Mouse (Mus musculus) CH12.LX (cell line): ENCODE data around the gene Tob1. TPM values are rescaled to one million over a fixed set of nuclear protein-coding genes. Genes with fewer than 3 reads are reported as not detected.

Experiments used
- DNase-seq: peaks from one replicate; pipeline ENCODE4 v3.0.0-alpha.2; 2013; ENCODE audit errors: extremely low read depth
- H3K27ac ChIP-seq: 2 replicates; pipeline ENCODE4 v1.5.1; 2012; ENCODE audit warnings: low read depth, mild to moderate bottlenecking, control low read depth, moderate library complexity; ENCODE audit not compliant: insufficient read depth
- H3K27me3 ChIP-seq: replicated peaks from 2 replicates; pipeline ENCODE3; 2012; ENCODE audit warnings: inconsistent platforms
- H3K36me3 ChIP-seq, 2 experiments: replicated peaks in 1 of 2; 2 replicates each; pipeline versions ENCODE3 to v1.6.1; 2012; ENCODE audit warnings: inconsistent platforms in 1 of 2, low read length in 1 of 2, mild to moderate bottlenecking in 1 of 2, mixed read lengths in 1 of 2, moderate library complexity in 1 of 2; ENCODE audit not compliant: control insufficient read depth in 1 of 2, insufficient read depth in 1 of 2
- H3K4me1 ChIP-seq, 2 experiments: 2 replicates each; pipeline ENCODE4 v1.6.1; 2012; ENCODE audit warnings: inconsistent platforms in 1 of 2, moderate library complexity in 1 of 2; ENCODE audit not compliant: insufficient read depth in 2 of 2, control insufficient read depth in 1 of 2
- H3K4me2 ChIP-seq: 2 replicates; pipeline ENCODE4 v1.6.1; 2012; ENCODE audit warnings: low read depth, mild to moderate bottlenecking, control low read depth; ENCODE audit not compliant: poor library complexity, insufficient read depth, severe bottlenecking
- H3K4me3 ChIP-seq, 3 experiments: fragments of 150-350 bp in 1 of 3; sonication (generic) in 1 of 3; replicated peaks in 1 of 3; 2 replicates each; pipeline versions ENCODE3 to v1.5.1; 2011 to 2012; ENCODE audit warnings: low read depth in 2 of 3, low read length in 2 of 3, mild to moderate bottlenecking in 2 of 3, moderate library complexity in 2 of 3, control low read depth in 1 of 3, improper control_type of control experiment in 1 of 3, inconsistent platforms in 1 of 3, mixed read lengths in 1 of 3; ENCODE audit not compliant: poor library complexity in 1 of 3
- H3K79me2 ChIP-seq: replicated peaks from 2 replicates; pipeline ENCODE4 v1.6.1; 2012; ENCODE audit warnings: mild to moderate bottlenecking, moderate library complexity; ENCODE audit not compliant: control insufficient read depth, poor library complexity, insufficient read depth, severe bottlenecking; ENCODE audit errors: extremely low read depth
- H3K9ac ChIP-seq: 2 replicates; pipeline ENCODE4 v1.6.1; 2012; ENCODE audit warnings: low read depth, mild to moderate bottlenecking, control low read depth, moderate library complexity; ENCODE audit not compliant: insufficient read depth
- H3K9me3 ChIP-seq: replicated peaks from 2 replicates; pipeline ENCODE3; 2012; ENCODE audit warnings: low read length, inconsistent platforms, mixed read lengths
- BHLHE40 ChIP-seq: IDR thresholded peaks from 2 replicates; pipeline ENCODE4 v1.6.1; 2011; ENCODE audit warnings: mild to moderate bottlenecking, low read depth, low read length, improper control_type of control experiment
- CHD1 ChIP-seq: IDR thresholded peaks from 2 replicates; pipeline ENCODE4 v1.6.1; 2012; ENCODE audit warnings: low read depth, low read length, improper control_type of control experiment, inconsistent platforms
- CTCF ChIP-seq, 2 experiments: IDR thresholded peaks in 1 of 2; conservative IDR thresholded peaks in 1 of 2; 2 replicates each; pipeline ENCODE4 v1.5.1; 2011 to 2012; ENCODE audit warnings: low read depth in 2 of 2, low read length in 2 of 2, improper control_type of control experiment in 1 of 2, inconsistent platforms in 1 of 2, mild to moderate bottlenecking in 1 of 2, moderate library complexity in 1 of 2
- E2F4 ChIP-seq: IDR thresholded peaks from 2 replicates; pipeline ENCODE4 v1.6.1; 2011; ENCODE audit warnings: low read depth, low read length, improper control_type of control experiment; ENCODE audit not compliant: insufficient replicate concordance
- ELF1 ChIP-seq: IDR thresholded peaks from 2 replicates; pipeline ENCODE4 v1.6.1; 2014; ENCODE audit warnings: low read depth, mild to moderate bottlenecking, inconsistent platforms, low read length, improper control_type of control experiment
- EP300 ChIP-seq: IDR thresholded peaks from 2 replicates; pipeline ENCODE4 v1.6.1; 2011; ENCODE audit warnings: low read length, improper control_type of control experiment
- GABPA ChIP-seq: IDR thresholded peaks from 2 replicates; pipeline ENCODE4 v1.6.1; 2012; ENCODE audit warnings: low read depth, low read length, improper control_type of control experiment, inconsistent platforms; ENCODE audit not compliant: insufficient replicate concordance
- IRF4 ChIP-seq: IDR thresholded peaks from 2 replicates; pipeline ENCODE4 v1.6.1; 2014; ENCODE audit warnings: low read depth, mild to moderate bottlenecking, inconsistent platforms, low read length, improper control_type of control experiment
- JUND ChIP-seq: conservative IDR thresholded peaks from 2 replicates; pipeline ENCODE4 v1.6.1; 2011; ENCODE audit warnings: low read depth, low read length, improper control_type of control experiment
- KAT2A ChIP-seq: IDR thresholded peaks from 2 replicates; pipeline ENCODE4 v1.6.1; 2012; ENCODE audit warnings: low read length, improper control_type of control experiment, inconsistent platforms; ENCODE audit not compliant: insufficient replicate concordance
- MAX ChIP-seq: IDR thresholded peaks from 2 replicates; pipeline ENCODE4 v1.6.1; 2011; ENCODE audit warnings: low read length, improper control_type of control experiment
- MXI1 ChIP-seq: IDR thresholded peaks from 2 replicates; pipeline ENCODE4 v1.6.1; 2011; ENCODE audit warnings: mild to moderate bottlenecking, low read depth, low read length, improper control_type of control experiment
- MYC ChIP-seq: IDR thresholded peaks from 2 replicates; pipeline ENCODE4 v1.6.1; 2011; ENCODE audit warnings: low read depth, mild to moderate bottlenecking, improper control_type of control experiment, low read length
- NELFE ChIP-seq: IDR thresholded peaks from 2 replicates; pipeline ENCODE4 v1.6.1; 2011; ENCODE audit warnings: low read depth, low read length, improper control_type of control experiment
- NRF1 ChIP-seq: IDR thresholded peaks from 2 replicates; pipeline ENCODE4 v1.6.1; 2014; ENCODE audit warnings: low read depth, mild to moderate bottlenecking, inconsistent platforms, low read length, improper control_type of control experiment, moderate library complexity
- PAX5 ChIP-seq: IDR thresholded peaks from 2 replicates; pipeline ENCODE4 v1.6.1; 2012; ENCODE audit warnings: low read length, inconsistent platforms, mixed read lengths
- RCOR1 ChIP-seq: conservative IDR thresholded peaks from 2 replicates; pipeline ENCODE4 v1.6.1; 2012; ENCODE audit warnings: low read depth, mild to moderate bottlenecking, inconsistent platforms, low read length, improper control_type of control experiment
- SIN3A ChIP-seq: IDR thresholded peaks from 2 replicates; pipeline ENCODE4 v1.6.1; 2012; ENCODE audit warnings: low read length, improper control_type of control experiment, inconsistent platforms
- SMC3 ChIP-seq: IDR thresholded peaks from 2 replicates; pipeline ENCODE4 v1.6.1; 2011; ENCODE audit warnings: low read depth, low read length, improper control_type of control experiment
- TCF12 ChIP-seq: IDR thresholded peaks from 2 replicates; pipeline ENCODE4 v1.6.1; 2014; ENCODE audit warnings: low read depth, mild to moderate bottlenecking, inconsistent platforms, low read length, improper control_type of control experiment
- USF1 ChIP-seq: IDR thresholded peaks from 2 replicates; pipeline ENCODE4 v1.6.1; 2014; ENCODE audit warnings: low read depth, mild to moderate bottlenecking, inconsistent platforms, low read length, improper control_type of control experiment
- USF2 ChIP-seq: conservative IDR thresholded peaks from 2 replicates; pipeline ENCODE4 v1.6.1; 2011; ENCODE audit warnings: low read depth, low read length, improper control_type of control experiment
- ZKSCAN1 ChIP-seq: IDR thresholded peaks from 2 replicates; pipeline ENCODE4 v1.6.1; 2012; ENCODE audit warnings: low read depth, inconsistent platforms, low read length, improper control_type of control experiment, borderline replicate concordance
- ZMIZ1 ChIP-seq: IDR thresholded peaks from 2 replicates; pipeline ENCODE4 v1.6.1; 2012; ENCODE audit warnings: low read depth, mild to moderate bottlenecking, inconsistent platforms, low read length, improper control_type of control experiment
- ZNF384 ChIP-seq: IDR thresholded peaks from 2 replicates; pipeline ENCODE4 v1.6.1; 2012; ENCODE audit warnings: low read depth, low read length, improper control_type of control experiment, inconsistent platforms
- dilution Hi-C: fragments of 300-500 bp; cut with MboI; formaldehyde crosslinking; loops from 2 replicates; pipeline ENCODE4 v1.14.3; 2020; ENCODE audit warnings: low sequenced_read_pairs; ENCODE audit not compliant: extremely low pct_unique_long_range_greater_than_20kb, extremely low pct_ligation_motif_present
- in situ Hi-C: fragments of 300-500 bp; cut with MboI; formaldehyde crosslinking; loops from 3 replicates; pipeline ENCODE4 v1.14.3; 2019; ENCODE audit warnings: low sequenced_read_pairs, low pct_ligation_motif_present, low pct_unique_long_range_greater_than_20kb, mixed read lengths
- polyA plus RNA-seq: library from polyadenylated mRNA; unstranded; fragments of >175 nt; gene quantifications from 2 replicates; pipeline ENCODE4 v1.2.1, GENCODE M21; 2012; ENCODE audit warnings: low read depth; ENCODE audit not compliant: insufficient read length
- total RNA-seq, 2 experiments: library from RNA; depleted of rRNA; stranded (reverse); fragments of 300-350 nt in 1 of 2; fragments of >200 nt in 1 of 2; gene quantifications; 2 replicates each; pipeline ENCODE4 v1.2.3; 2012 to 2014

Gene Tob1
- total and polyA plus RNA-seq, 3 experiments: 9.0 to 14.3 (median 10.6) TPM

GRCm38 (mm10) chr11:94183671-94184070 is 27.6 kb upstream of the Tob1 start:
- in situ Hi-C loops: no loop called here
- no peak overlapping the region for H3K9ac ChIP-seq
- H3K27ac ChIP-seq: no peak overlapping the region
- dilution Hi-C loops: no loop called here
- DNase-seq: no peak
- no peak overlapping the region for H3K4me3 ChIP-seq
- no peaks in the 10 kb centered on the region for H3K9me3 ChIP-seq
- H3K4me1 ChIP-seq: peaks cover 2 to 5% of the 10 kb centered on the region in 2 experiments; a peak in 1 of 4 replicates
- no peaks in the 10 kb centered on the region for H3K36me3 ChIP-seq
- no peaks in the 10 kb centered on the region for H3K79me2 ChIP-seq
- peaks cover 4% of the 10 kb centered on the region for H3K27me3 ChIP-seq
- TF ChIP-seq SMC3 (no peak), MYC (no peak), PAX5 (no peak), USF1 (no peak), ZKSCAN1 (no peak), E2F4 (no peak), KAT2A (no peak), JUND (no peak), ELF1 (no peak), TCF12 (no peak), ZNF384 (no peak)
- TF ChIP-seq, all 38 proteins: peak for 0
- no peak overlapping the region for H3K4me2 ChIP-seq

- H3K4me3 ChIP-seq: no peak overlapping the region
These were observed 21.7 kb upstream of the Tob1 start for GRCm38 (mm10) chr11:94189579-94189978.

More at GRCm38 (mm10) chr11:94189579-94189978, 21.7 kb upstream of the Tob1 start:
- no peak for TF ChIP-seq ZMIZ1
- no peak for TF ChIP-seq CTCF (conservative IDR thresholded peaks at IDR 0.05 in 1 of 2, IDR thresholded peaks at IDR 0.05 in 1 of 2; ENCODE audit: low read depth in 2 of 2, low read length in 2 of 2)
- no peak for TF ChIP-seq ELF1
- TF ChIP-seq ZKSCAN1: no peak
- TF ChIP-seq MXI1: no peak
- no peak for TF ChIP-seq USF2
- TF ChIP-seq MAX: no peak
- TF ChIP-seq NELFE: no peak
- TF ChIP-seq SIN3A: no peak
- TF ChIP-seq NRF1: no peak
- no peak for TF ChIP-seq KAT2A
- TF ChIP-seq IRF4: no peak
- TF ChIP-seq CHD1: no peak
- no peak for TF ChIP-seq GABPA
- no peak for TF ChIP-seq TCF12
- TF ChIP-seq USF1: no peak
- TF ChIP-seq BHLHE40: no peak
- no peak for TF ChIP-seq EP300
- TF ChIP-seq RCOR1: no peak
- TF ChIP-seq MYC: no peak
- no peaks in the 10 kb centered on the region for H3K36me3 ChIP-seq
- no peak overlapping the region for H3K4me2 ChIP-seq
- H3K9ac ChIP-seq: no peak overlapping the region
- dilution Hi-C loops: no loop called here
- in situ Hi-C loops: no loop called here
- DNase-seq: no peak
- H3K27me3 ChIP-seq: no peaks in the 10 kb centered on the region
- H3K4me1 ChIP-seq: no peaks in the 10 kb centered on the region
- no peaks in the 10 kb centered on the region for H3K9me3 ChIP-seq
- H3K27ac ChIP-seq: no peak overlapping the region
- no peaks in the 10 kb centered on the region for H3K79me2 ChIP-seq
